Mouse (Mus musculus) intestine, embryonic 16.5 days (tissue): ENCODE data around the gene Ntrk2. TPM values are rescaled to one million over a fixed set of nuclear protein-coding genes. Genes with fewer than 3 reads are reported as not detected.

Source experiments
- ATAC-seq: fragments of 200-750 bp; cut with Nextera tagmentation; 2 replicates; pipeline ENCODE4 v1.8.0; 2017; ENCODE audit warnings: moderate TSS enrichment, moderate library complexity
- H3K27ac ChIP-seq: fragments of 300-500 bp; sonication (generic); 2 replicates; pipeline ENCODE4 v1.5.1; 2014; ENCODE audit warnings: mild to moderate bottlenecking, low read length
- H3K27me3 ChIP-seq: fragments of 300-500 bp; sonication (generic); replicated peaks from 2 replicates; pipeline ENCODE4 v1.6.1; 2014; ENCODE audit warnings: low read length, control low read depth, mixed read lengths; ENCODE audit not compliant: control insufficient read depth, insufficient read depth
- H3K36me3 ChIP-seq: fragments of 300-500 bp; sonication (generic); 2 replicates; pipeline ENCODE4 v1.6.1; 2014; ENCODE audit warnings: low read length, control low read depth; ENCODE audit not compliant: control insufficient read depth, insufficient read depth
- H3K4me1 ChIP-seq: fragments of 300-500 bp; sonication (generic); 2 replicates; pipeline ENCODE4 v1.6.1; 2014; ENCODE audit warnings: low read length, control low read depth, mixed read lengths; ENCODE audit not compliant: control insufficient read depth, insufficient read depth
- H3K4me2 ChIP-seq: fragments of 300-500 bp; sonication (generic); 2 replicates; pipeline ENCODE4 v1.6.1; 2014; ENCODE audit warnings: low read depth, low read length, control low read depth
- H3K4me3 ChIP-seq: fragments of 300-500 bp; sonication (generic); 2 replicates; pipeline ENCODE4 v1.5.1; 2014; ENCODE audit warnings: mild to moderate bottlenecking, low read length
- H3K9ac ChIP-seq: fragments of 300-500 bp; sonication (generic); 2 replicates; pipeline ENCODE4 v1.6.1; 2014; ENCODE audit warnings: low read depth, low read length
- H3K9me3 ChIP-seq: fragments of 300-500 bp; sonication (generic); 2 replicates; pipeline ENCODE4 v1.6.1; 2016; ENCODE audit warnings: low read length, control low read depth; ENCODE audit not compliant: control insufficient read depth
- WGBS: fragments of 180-500 bp; shearing (Covaris S2); extraction: QIAGEN DNeasy Blood & Tissue Kit; methylation state at CpG from one replicate; pipeline ENCODE4 v1.1.7; 2014; 5-methylcytosine and 5-hydroxymethylcytosine counted together
- polyA plus RNA-seq: library from polyadenylated mRNA; unstranded; fragments of >200 nt; fragmentation: Nextera tagmentation; extraction: Ambion mirVana; gene quantifications from 2 replicates; pipeline ENCODE4 v1.2.1, GENCODE M21; 2015

Ntrk2 gene
- polyA plus RNA-seq, 1 experiment from 2014 or later = 0.87 TPM

- Histone ChIP-seq H3K9me3 (no peaks in the 10 kb centered on the region), H3K4me1 (no peaks in the 10 kb centered on the region), H3K27ac (no peak overlapping the region), H3K36me3 (no peaks in the 10 kb centered on the region), H3K9ac (no peak overlapping the region), H3K27me3 (no peaks in the 10 kb centered on the region), H3K4me2 (no peak overlapping the region), H3K4me3 (no peak overlapping the region)
- 55% methylated on average over 5 of the region's 5 CpGs for WGBS
- no peak for ATAC-seq
These were observed 161.8 kb downstream of the Ntrk2 start for GRCm38 (mm10) chr13:58968168-58968567.

- no peak for ATAC-seq
- H3K4me3 ChIP-seq = no peak overlapping the region
- H3K36me3 ChIP-seq = no peaks in the 10 kb centered on the region
- WGBS = 42% methylated on average over 5 of the region's 5 CpGs
- no peaks in the 10 kb centered on the region for H3K4me1 ChIP-seq
- H3K27me3 ChIP-seq = no peaks in the 10 kb centered on the region
- no peak overlapping the region for H3K9ac ChIP-seq
- H3K4me2 ChIP-seq = no peak overlapping the region
- H3K9me3 ChIP-seq = no peaks in the 10 kb centered on the region
- H3K27ac ChIP-seq = no peak overlapping the region
These were observed 165.1 kb downstream of the Ntrk2 start for GRCm38 (mm10) chr13:58971449-58971903.

DNA sequence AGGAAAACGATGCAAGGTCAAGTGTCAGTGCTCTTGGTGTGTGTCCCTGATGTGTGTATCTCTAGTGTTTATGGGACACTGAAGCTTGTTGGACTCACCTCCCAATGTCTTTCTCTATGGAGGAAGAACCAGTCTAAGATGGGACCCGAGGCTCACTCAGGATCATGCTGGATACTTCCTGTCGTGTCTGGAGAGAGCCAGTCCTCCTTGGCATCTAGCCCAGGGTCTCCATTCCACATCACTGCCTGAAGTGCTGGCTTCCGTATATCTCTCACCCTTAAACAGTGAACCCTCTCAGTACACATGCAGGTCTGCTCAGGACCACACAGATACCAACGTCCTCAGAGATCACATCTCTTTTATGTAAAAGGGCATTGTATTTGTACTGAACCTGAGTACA is 166.1 kb downstream of the Ntrk2 start:
- H3K4me2 ChIP-seq = no peak overlapping the region
- WGBS = 48% methylated on average over 5 of the region's 5 CpGs

GRCm38 (mm10) chr13:58996447-58996846 is 190.1 kb downstream of the Ntrk2 start:
- H3K4me2 ChIP-seq = no peak overlapping the region
- no peak overlapping the region for H3K9ac ChIP-seq
- no peaks in the 10 kb centered on the region for H3K36me3 ChIP-seq
- no peaks in the 10 kb centered on the region for H3K9me3 ChIP-seq
- ATAC-seq = no peak
- H3K4me3 ChIP-seq = no peak overlapping the region
- 49% methylated on average over 5 of the region's 5 CpGs for WGBS
- H3K27ac ChIP-seq = no peak overlapping the region
- H3K27me3 ChIP-seq = no peaks in the 10 kb centered on the region
- no peaks in the 10 kb centered on the region for H3K4me1 ChIP-seq

More for the DNA sequence above, 166.1 kb downstream of the Ntrk2 start:
- Histone ChIP-seq H3K9ac (no peak overlapping the region), H3K36me3 (no peaks in the 10 kb centered on the region), H3K27ac (no peak overlapping the region), H3K4me3 (no peak overlapping the region), H3K4me1 (no peaks in the 10 kb centered on the region), H3K9me3 (no peaks in the 10 kb centered on the region), H3K27me3 (no peaks in the 10 kb centered on the region)
- ATAC-seq = no peak

- Histone ChIP-seq H3K4me3 (no peak overlapping the region), H3K27ac (no peak overlapping the region), H3K9ac (no peak overlapping the region), H3K4me2 (no peak overlapping the region), H3K4me1 (no peaks in the 10 kb centered on the region), H3K27me3 (no peaks in the 10 kb centered on the region), H3K9me3 (no peaks in the 10 kb centered on the region), H3K36me3 (no peaks in the 10 kb centered on the region)
- WGBS = 94% methylated on average over 2 of the region's 2 CpGs
- no peak for ATAC-seq
These were observed 191.4 kb downstream of the Ntrk2 start for GRCm38 (mm10) chr13:58997763-58998162.

DNA sequence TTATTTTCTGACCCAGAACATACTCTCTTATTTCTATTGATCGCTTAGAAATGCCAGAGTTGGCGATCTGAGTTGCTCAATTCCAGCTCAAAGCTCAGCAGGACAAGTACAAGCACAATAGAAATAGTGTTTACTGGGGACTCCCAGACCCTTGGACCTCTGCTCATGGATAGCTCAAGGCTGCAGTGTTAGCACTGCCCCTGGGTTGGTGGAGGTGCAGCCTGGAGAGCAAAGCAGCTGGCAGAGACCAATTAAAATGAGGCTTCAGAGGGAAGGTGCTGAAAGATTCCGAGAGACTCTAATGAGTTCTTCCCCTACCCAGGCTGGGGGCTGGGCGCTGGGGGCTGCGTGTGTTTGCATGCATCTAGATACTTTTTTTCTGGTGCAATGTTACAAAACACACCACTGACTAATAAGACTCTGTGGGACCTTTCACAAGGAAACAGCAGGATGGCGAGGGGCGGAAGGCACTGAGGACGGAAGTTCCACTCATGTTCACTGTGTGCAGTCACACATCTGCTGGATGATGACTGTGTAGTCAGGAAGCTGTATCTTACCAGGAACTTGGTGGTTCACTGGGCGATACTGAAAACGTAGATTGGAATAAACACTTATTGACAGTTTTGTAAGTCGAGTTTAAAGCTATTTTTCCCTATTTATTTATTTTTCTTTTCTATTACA is 193.1 kb downstream of the Ntrk2 start:
- Histone ChIP-seq H3K4me2 (no peak overlapping the region), H3K9ac (no peak overlapping the region), H3K9me3 (no peaks in the 10 kb centered on the region), H3K27ac (no peak overlapping the region), H3K27me3 (no peaks in the 10 kb centered on the region), H3K4me1 (no peaks in the 10 kb centered on the region), H3K4me3 (no peak overlapping the region), H3K36me3 (no peaks in the 10 kb centered on the region)
- WGBS = 60% methylated on average over 11 of the region's 11 CpGs
- no peak for ATAC-seq

GRCm38 (mm10) chr13:59002943-59003806 is 196.8 kb downstream of the Ntrk2 start:
- no peak overlapping the region for H3K4me2 ChIP-seq
- H3K4me1 ChIP-seq = no peaks in the 10 kb centered on the region
- H3K27ac ChIP-seq = no peak overlapping the region
- no peaks in the 10 kb centered on the region for H3K27me3 ChIP-seq
- no peaks in the 10 kb centered on the region for H3K9me3 ChIP-seq
- H3K36me3 ChIP-seq = no peaks in the 10 kb centered on the region
- no peak for ATAC-seq
- 65% methylated on average over 12 of the region's 12 CpGs for WGBS
- no peak overlapping the region for H3K4me3 ChIP-seq
- H3K9ac ChIP-seq = no peak overlapping the region

- Histone ChIP-seq H3K4me2 (no peak overlapping the region), H3K9me3 (no peaks in the 10 kb centered on the region), H3K36me3 (no peaks in the 10 kb centered on the region), H3K9ac (no peak overlapping the region), H3K4me1 (no peaks in the 10 kb centered on the region), H3K27me3 (no peaks in the 10 kb centered on the region), H3K27ac (no peak overlapping the region), H3K4me3 (no peak overlapping the region)
- WGBS = 59% methylated on average over 6 of the region's 6 CpGs
- ATAC-seq = no peak
These were observed 197.4 kb downstream of the Ntrk2 start for GRCm38 (mm10) chr13:59003807-59004173.

GRCm38 (mm10) chr13:59004579-59004978 is 198.2 kb downstream of the Ntrk2 start:
- H3K36me3 ChIP-seq = no peaks in the 10 kb centered on the region
- WGBS = 82% methylated on average over 6 of the region's 6 CpGs
- no peak overlapping the region for H3K9ac ChIP-seq
- no peak overlapping the region for H3K4me3 ChIP-seq
- ATAC-seq = no peak
- H3K4me2 ChIP-seq = no peak overlapping the region
- H3K9me3 ChIP-seq = no peaks in the 10 kb centered on the region
- H3K27me3 ChIP-seq = no peaks in the 10 kb centered on the region
- no peaks in the 10 kb centered on the region for H3K4me1 ChIP-seq
- no peak overlapping the region for H3K27ac ChIP-seq
